Mouse (Mus musculus): ENCODE results near the gene BC055324. TPM values are rescaled to one million over a fixed set of nuclear protein-coding genes. Genes with fewer than 3 reads are reported as not detected.
"Not testable (repeated sequence)": the region's sequence is repeated elsewhere in the genome, so short reads cannot be mapped to it uniquely, and the experiment has no call there.

The BC055324 gene
- polyA plus RNA-seq (2015; fragmentation: Nextera tagmentation; extraction: Ambion mirVana): 2.9 and 3.4 TPM in 2 replicates

DNA sequence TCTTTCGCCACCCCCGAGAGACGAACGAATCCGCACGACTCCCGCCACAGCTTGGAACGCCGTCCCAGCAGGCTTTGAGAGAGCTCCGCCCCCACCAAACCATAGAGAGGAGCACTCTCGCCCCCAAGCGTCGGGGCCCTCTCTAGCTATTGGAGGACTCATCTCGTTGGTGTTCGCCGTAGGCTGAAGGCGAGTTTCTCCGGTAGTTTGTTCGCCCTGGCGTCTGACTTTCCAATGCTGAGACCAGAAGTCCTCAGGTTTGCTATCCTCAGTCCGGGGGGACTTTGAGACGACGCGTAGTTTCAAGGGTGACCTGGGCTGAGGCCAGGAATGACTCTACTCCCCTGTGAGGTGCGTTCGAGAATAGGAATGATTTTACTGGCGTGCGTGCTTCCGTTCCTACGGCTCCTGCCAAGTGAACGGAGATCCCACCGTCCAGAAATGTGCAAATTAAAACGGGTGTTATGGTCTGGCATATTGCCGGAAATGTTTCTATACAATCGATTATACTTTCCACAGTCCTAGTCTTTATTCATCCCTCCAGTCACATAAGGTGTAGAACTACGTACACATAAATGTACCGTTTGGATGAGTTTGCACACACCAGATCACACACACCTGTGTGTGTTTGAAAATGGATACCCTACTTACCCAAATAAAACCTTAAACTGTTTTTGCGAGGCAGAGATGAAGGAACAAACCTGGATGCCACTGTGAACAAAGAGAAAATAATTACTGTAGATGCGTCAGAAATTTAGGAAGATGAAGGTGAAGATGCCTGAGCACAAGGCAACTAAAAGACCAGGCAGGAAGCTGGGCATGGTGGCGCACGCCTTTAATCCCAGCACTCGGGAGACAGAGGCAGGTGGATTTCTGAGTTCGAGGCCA, at the start of gene BC055324, which contains the start of gene Mettl18:
Gene BC055324, minus strand, starts transcription at position 76 of the 888 bp plus-strand sequence.
Gene Mettl18, plus strand, starts transcription at position 169 of the 888 bp plus-strand sequence.
- no peaks in the 10 kb centered on the region for H3K4me1 ChIP-seq (replicated peaks; ENCODE audit: control insufficient read depth, insufficient read depth)
- peak; percentile 93 for DNase-seq (ENCODE audit: low spot score)
- H3K4me3 ChIP-seq (ENCODE audit: low read depth, low read length): peak within 1 kb of the TSS; percentile 74
- no peaks in the 10 kb centered on the region for H3K36me3 ChIP-seq (ENCODE audit: control insufficient read depth, insufficient read depth, low read length)
- peak; percentile 97 for ATAC-seq (ENCODE audit: low FRiP score, low TSS enrichment)
- peak within 1 kb of the TSS; percentile 76 for H3K9ac ChIP-seq (ENCODE audit: low read length)
- no peaks in the 10 kb centered on the region for H3K27me3 ChIP-seq (ENCODE audit: control insufficient read depth, insufficient read depth, low read length)
- TF ChIP-seq CTCF (IDR thresholded peaks at IDR 0.05; ENCODE audit: low read depth) (peak; percentile 70), EP300 (optimal IDR thresholded peaks at IDR 0.05) (no peak)
- peak within 1 kb of the TSS; percentile 72 for H3K4me2 ChIP-seq (replicated peaks; ENCODE audit: low read depth)
- WGBS: 3% methylated on average over 42 of the region's 43 CpGs
- H3K27ac ChIP-seq (replicated peaks): peak within 1 kb of the TSS; percentile 84
- no peaks in the 10 kb centered on the region for H3K9me3 ChIP-seq (ENCODE audit: control insufficient read depth, low read length)

DNA sequence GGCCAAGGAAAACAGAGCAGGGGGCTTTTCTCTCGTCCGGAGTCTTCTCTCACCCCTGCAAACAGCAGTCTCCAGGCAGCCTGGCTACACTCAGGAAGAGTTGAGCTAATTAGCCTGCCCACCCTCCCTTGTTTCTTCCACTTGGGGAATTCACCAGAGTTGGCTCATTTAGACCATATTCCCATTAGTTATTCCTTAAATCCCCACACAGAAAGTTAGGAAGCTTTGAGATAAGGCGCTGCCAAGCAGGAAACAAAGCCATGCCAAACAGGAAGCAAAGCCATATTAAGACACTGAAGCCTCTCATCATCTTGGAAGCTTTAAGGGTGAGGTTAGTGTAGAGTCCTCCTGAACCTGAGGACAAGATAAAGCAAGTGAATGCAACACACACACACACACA, 49.0 kb upstream of the BC055324 start:
- Histone ChIP-seq H3K4me1 (replicated peaks; ENCODE audit: control insufficient read depth, insufficient read depth) (no peaks in the 10 kb centered on the region), H3K9me3 (ENCODE audit: control insufficient read depth, low read length) (no peaks in the 10 kb centered on the region), H3K4me3 (ENCODE audit: low read depth, low read length) (no peak overlapping the region), H3K4me2 (replicated peaks; ENCODE audit: low read depth) (no peak overlapping the region), H3K27ac (replicated peaks) (no peak overlapping the region), H3K9ac (ENCODE audit: low read length) (no peak overlapping the region), H3K27me3 (ENCODE audit: control insufficient read depth, insufficient read depth, low read length) (no peaks in the 10 kb centered on the region), H3K36me3 (ENCODE audit: control insufficient read depth, insufficient read depth, low read length) (no peaks in the 10 kb centered on the region)
- ATAC-seq (ENCODE audit: low FRiP score, low TSS enrichment) (no peak), DNase-seq (ENCODE audit: low spot score) (no peak)
- WGBS: 57% methylated on average over 3 of the region's 3 CpGs
- TF ChIP-seq CTCF (IDR thresholded peaks at IDR 0.05; ENCODE audit: low read depth) (no peak), EP300 (optimal IDR thresholded peaks at IDR 0.05) (no peak)

DNA sequence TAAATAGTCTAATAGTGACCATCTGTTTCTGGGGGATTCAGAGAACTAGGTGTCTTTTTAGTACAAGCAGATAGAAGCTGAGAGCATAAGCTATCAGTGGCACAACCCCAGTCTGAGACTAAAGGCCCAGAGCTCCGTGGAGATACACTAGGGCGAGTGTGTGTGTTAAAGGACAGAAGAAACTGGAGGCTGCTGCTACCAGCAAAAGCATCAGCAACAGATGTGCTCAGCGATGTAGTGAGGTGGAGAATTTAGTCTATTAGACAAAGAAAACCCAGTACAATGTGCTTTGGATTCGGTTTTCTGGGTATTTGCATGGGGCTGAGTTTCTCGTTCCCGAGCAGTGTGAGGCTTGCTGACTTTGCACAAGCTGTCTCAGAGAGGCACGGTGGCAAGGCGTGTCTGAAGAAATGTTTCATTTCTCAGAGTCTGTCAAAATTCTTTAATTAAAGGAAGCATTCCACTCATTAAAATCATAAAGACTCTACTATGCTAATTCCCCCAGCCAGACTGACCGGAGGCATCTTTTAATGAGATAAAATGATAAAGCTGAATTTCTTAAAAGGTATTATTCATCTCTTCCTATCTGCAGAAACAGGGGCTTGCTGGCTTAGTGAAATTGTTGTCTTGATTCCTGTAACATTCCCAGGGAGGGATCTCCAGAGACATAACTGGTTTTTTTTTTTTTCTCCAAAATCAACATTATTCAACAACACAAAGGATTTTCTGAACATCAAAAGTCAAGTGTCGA, 46.0 kb upstream of the BC055324 start:
- Histone ChIP-seq H3K36me3 (ENCODE audit: control insufficient read depth, insufficient read depth, low read length) (no peaks in the 10 kb centered on the region), H3K4me2 (replicated peaks; ENCODE audit: low read depth) (no peak overlapping the region), H3K4me1 (replicated peaks; ENCODE audit: control insufficient read depth, insufficient read depth) (no peaks in the 10 kb centered on the region), H3K27me3 (ENCODE audit: control insufficient read depth, insufficient read depth, low read length) (no peaks in the 10 kb centered on the region), H3K4me3 (ENCODE audit: low read depth, low read length) (no peak overlapping the region), H3K9me3 (ENCODE audit: control insufficient read depth, low read length) (no peaks in the 10 kb centered on the region), H3K9ac (ENCODE audit: low read length) (no peak overlapping the region), H3K27ac (replicated peaks) (no peak overlapping the region)
- TF ChIP-seq EP300 (optimal IDR thresholded peaks at IDR 0.05) (no peak), CTCF (IDR thresholded peaks at IDR 0.05; ENCODE audit: low read depth) (no peak)
- ATAC-seq (ENCODE audit: low FRiP score, low TSS enrichment) (no peak), DNase-seq (ENCODE audit: low spot score) (no peak)
- 72% methylated on average over 10 of the region's 10 CpGs for WGBS

DNA sequence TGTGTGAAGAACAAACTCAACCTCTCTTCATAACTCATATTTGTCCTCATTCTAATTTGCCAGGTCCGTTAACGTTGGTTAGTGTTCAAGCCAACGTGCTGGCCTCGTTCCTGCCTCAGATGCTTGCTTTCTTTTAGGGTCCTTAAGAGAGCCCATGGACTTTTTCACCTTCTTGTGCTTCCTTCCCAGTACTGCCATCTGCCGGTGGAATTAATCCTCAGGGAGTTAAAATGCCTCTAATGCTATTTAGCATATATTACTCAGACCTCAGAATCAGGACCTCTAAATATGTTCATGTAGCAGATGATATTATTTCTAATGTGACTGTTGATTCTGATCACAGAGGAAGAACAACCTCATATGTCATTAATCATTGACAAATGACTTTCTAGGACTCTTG, 32.8 kb upstream of the BC055324 start:
- no peak for DNase-seq (ENCODE audit: low spot score)
- TF ChIP-seq EP300 (optimal IDR thresholded peaks at IDR 0.05) (no peak), CTCF (IDR thresholded peaks at IDR 0.05; ENCODE audit: low read depth) (peak; percentile 46)

DNA sequence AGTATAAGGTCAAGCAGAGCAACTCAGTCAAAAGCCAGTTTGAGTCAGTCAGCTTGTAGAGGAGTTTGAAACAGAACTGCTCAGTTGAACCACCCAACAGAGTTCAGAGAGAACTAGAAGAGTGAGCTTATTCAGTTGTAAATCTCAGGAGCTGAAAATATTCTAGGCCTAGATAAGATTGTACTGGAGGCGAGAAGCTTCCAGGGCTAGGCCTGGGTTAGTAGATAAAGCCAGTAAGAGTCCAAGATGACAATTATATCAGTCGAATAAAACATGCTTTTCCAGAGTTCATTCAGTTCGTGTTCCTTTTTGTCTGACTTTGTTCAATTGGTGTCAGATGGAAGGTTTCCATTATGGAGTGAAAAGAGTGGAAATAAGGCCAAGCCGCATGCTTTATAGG, 31.1 kb upstream of the BC055324 start:
- ATAC-seq (ENCODE audit: low FRiP score, low TSS enrichment): no peak
- WGBS: 82% methylated on average over 4 of the region's 4 CpGs
- no peak overlapping the region for H3K27ac ChIP-seq (replicated peaks)

More for the DNA sequence above, 32.8 kb upstream of the BC055324 start:
- ATAC-seq (ENCODE audit: low FRiP score, low TSS enrichment): no peak
- Histone ChIP-seq H3K9me3 (ENCODE audit: control insufficient read depth, low read length) (no peaks in the 10 kb centered on the region), H3K4me1 (replicated peaks; ENCODE audit: control insufficient read depth, insufficient read depth) (no peaks in the 10 kb centered on the region), H3K27ac (replicated peaks) (no peak overlapping the region), H3K4me3 (ENCODE audit: low read depth, low read length) (no peak overlapping the region), H3K4me2 (replicated peaks; ENCODE audit: low read depth) (no peak overlapping the region), H3K36me3 (ENCODE audit: control insufficient read depth, insufficient read depth, low read length) (no peaks in the 10 kb centered on the region), H3K27me3 (ENCODE audit: control insufficient read depth, insufficient read depth, low read length) (no peaks in the 10 kb centered on the region), H3K9ac (ENCODE audit: low read length) (no peak overlapping the region)
- 59% methylated on average over 5 of the region's 5 CpGs for WGBS

DNA sequence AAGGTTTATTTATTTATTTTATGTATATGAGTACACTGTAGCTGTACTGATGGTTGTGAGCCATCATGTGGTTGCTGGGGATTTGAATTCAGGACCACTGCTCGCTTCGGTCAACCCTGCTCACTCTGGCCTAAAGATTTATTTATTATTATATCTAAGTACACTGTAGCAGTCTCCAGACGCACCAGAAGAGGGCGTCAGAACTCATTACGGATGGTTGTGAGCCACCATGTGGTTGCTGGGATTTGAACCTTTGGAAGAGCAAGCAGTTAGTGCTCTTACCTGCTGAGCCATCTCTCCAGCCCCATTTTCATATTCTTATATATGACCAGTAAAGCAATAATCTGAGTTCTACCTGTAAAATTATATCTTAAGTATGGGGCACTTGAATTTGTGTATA, 27.5 kb upstream of the BC055324 start:
- H3K4me2 ChIP-seq (replicated peaks; ENCODE audit: low read depth); H3K27me3 ChIP-seq (ENCODE audit: control insufficient read depth, insufficient read depth, low read length); H3K4me1 ChIP-seq (replicated peaks; ENCODE audit: control insufficient read depth, insufficient read depth); H3K9me3 ChIP-seq (ENCODE audit: control insufficient read depth, low read length); DNase-seq (ENCODE audit: low spot score); H3K4me3 ChIP-seq (ENCODE audit: low read depth, low read length); H3K27ac ChIP-seq (replicated peaks); H3K36me3 ChIP-seq (ENCODE audit: control insufficient read depth, insufficient read depth, low read length); ATAC-seq (ENCODE audit: low FRiP score, low TSS enrichment); H3K9ac ChIP-seq (ENCODE audit: low read length): not testable (repeated sequence)
- WGBS: 78% methylated on average over 5 of the region's 5 CpGs

More for the DNA sequence above, 31.1 kb upstream of the BC055324 start:
- H3K4me1 ChIP-seq (replicated peaks; ENCODE audit: control insufficient read depth, insufficient read depth): no peaks in the 10 kb centered on the region
- TF ChIP-seq CTCF (IDR thresholded peaks at IDR 0.05; ENCODE audit: low read depth) (no peak), EP300 (optimal IDR thresholded peaks at IDR 0.05) (no peak)
- H3K36me3 ChIP-seq (ENCODE audit: control insufficient read depth, insufficient read depth, low read length): no peaks in the 10 kb centered on the region
- no peak overlapping the region for H3K4me2 ChIP-seq (replicated peaks; ENCODE audit: low read depth)
- no peaks in the 10 kb centered on the region for H3K27me3 ChIP-seq (ENCODE audit: control insufficient read depth, insufficient read depth, low read length)
- no peak for DNase-seq (ENCODE audit: low spot score)
- H3K4me3 ChIP-seq (ENCODE audit: low read depth, low read length): no peak overlapping the region
- H3K9ac ChIP-seq (ENCODE audit: low read length): no peak overlapping the region
- no peaks in the 10 kb centered on the region for H3K9me3 ChIP-seq (ENCODE audit: control insufficient read depth, low read length)

DNA sequence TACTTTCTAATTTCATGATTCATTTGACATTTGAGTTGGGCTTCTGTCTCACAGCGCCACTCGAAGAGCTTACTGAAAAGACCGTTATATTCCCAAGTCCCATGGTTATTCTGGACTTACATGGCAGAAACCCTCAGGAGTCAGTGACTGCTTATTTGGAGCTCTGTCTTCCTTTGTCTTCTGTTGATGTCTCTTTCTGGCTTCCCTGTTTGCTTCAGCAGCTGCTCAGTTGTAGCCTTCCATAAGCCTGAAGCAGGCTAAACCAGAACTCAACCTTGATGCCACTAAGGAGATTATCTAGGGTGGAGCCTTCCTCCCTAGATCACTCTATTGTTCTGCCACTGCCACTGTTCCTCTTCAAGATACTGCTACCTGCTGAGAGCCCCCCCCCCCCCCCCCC, 26.1 kb upstream of the BC055324 start:
- 85% methylated on average over 3 of the region's 3 CpGs for WGBS
- H3K27me3 ChIP-seq (ENCODE audit: control insufficient read depth, insufficient read depth, low read length); H3K36me3 ChIP-seq (ENCODE audit: control insufficient read depth, insufficient read depth, low read length); H3K27ac ChIP-seq (replicated peaks); H3K9me3 ChIP-seq (ENCODE audit: control insufficient read depth, low read length); H3K4me3 ChIP-seq (ENCODE audit: low read depth, low read length); DNase-seq (ENCODE audit: low spot score); H3K9ac ChIP-seq (ENCODE audit: low read length); H3K4me2 ChIP-seq (replicated peaks; ENCODE audit: low read depth); ATAC-seq (ENCODE audit: low FRiP score, low TSS enrichment); H3K4me1 ChIP-seq (replicated peaks; ENCODE audit: control insufficient read depth, insufficient read depth): not testable (repeated sequence)
